Mouse (Mus musculus): ENCODE measurements around the gene Zfp276.

GRCm38 (mm10) chr8:123275096-123275495 is 21.1 kb downstream of the Zfp276 start:
- no peak for TF ChIP-seq CTCF (IDR thresholded peaks at IDR 0.05; ENCODE audit: low read depth)
- TF ChIP-seq EP300 (IDR thresholded peaks at IDR 0.05; ENCODE audit: low read depth), result no peak

All from liver, postnatal 0 days (tissue).